Mouse (Mus musculus): Measurements from ENCODE around the gene Dusp28. TPM values are rescaled to one million over a fixed set of nuclear protein-coding genes. Genes with fewer than 3 reads are reported as not detected.

Dusp28 gene
- polyA plus RNA-seq, 1 experiment from 2014 or later, result 12.4 TPM

- H3K27ac ChIP-seq, result no peak overlapping the region
- 0 out of 2 replicates have a peak, but pooled peaks cover 11% of the 10 kb centered on the region for H3K27me3 ChIP-seq (ENCODE audit: control insufficient read depth, insufficient read depth, low read length)
- no peaks in the 10 kb centered on the region for H3K9me3 ChIP-seq (ENCODE audit: control insufficient read depth, low read length)
- H3K4me1 ChIP-seq (replicated peaks; ENCODE audit: control insufficient read depth, insufficient read depth, low read length), result peaks cover 20% of the 10 kb centered on the region
- no peak for DNase-seq (ENCODE audit: low spot score)
- WGBS, result 70% methylated on average over 4 of the region's 4 CpGs
- no peak overlapping the region for H3K9ac ChIP-seq
- no peak for ATAC-seq (ENCODE audit: low FRiP score)
- H3K4me2 ChIP-seq (replicated peaks), result no peak overlapping the region
- H3K36me3 ChIP-seq (replicated peaks; ENCODE audit: control insufficient read depth, insufficient read depth), result no peaks in the 10 kb centered on the region
- no peak overlapping the region for H3K4me3 ChIP-seq (replicated peaks; ENCODE audit: low read length)
Measured at GRCm38 (mm10) chr1:92903627-92904026, 3.2 kb upstream of the Dusp28 start.

GRCm38 (mm10) chr1:92905703-92906310 lies 974 bp upstream of the Dusp28 start:
- Histone ChIP-seq H3K4me3 (replicated peaks; ENCODE audit: low read length) (0 out of 2 replicates have a peak overlapping the region, but pooled peaks have one; percentile 63), H3K36me3 (replicated peaks; ENCODE audit: control insufficient read depth, insufficient read depth) (no peaks in the 10 kb centered on the region), H3K27me3 (ENCODE audit: control insufficient read depth, insufficient read depth, low read length) (0 out of 2 replicates have a peak, but pooled peaks cover 11% of the 10 kb centered on the region), H3K4me2 (replicated peaks) (peak overlapping the region; percentile 60; the same call in 1 of the 2 replicates), H3K4me1 (replicated peaks; ENCODE audit: control insufficient read depth, insufficient read depth, low read length) (peaks cover 30% of the 10 kb centered on the region), H3K27ac (no peak overlapping the region), H3K9ac (no peak overlapping the region), H3K9me3 (ENCODE audit: control insufficient read depth, low read length) (no peaks in the 10 kb centered on the region)
- 96% methylated on average over 2 of the region's 2 CpGs for WGBS
- ATAC-seq (ENCODE audit: low FRiP score), result no peak
- DNase-seq (ENCODE audit: low spot score), result no peak

DNA sequence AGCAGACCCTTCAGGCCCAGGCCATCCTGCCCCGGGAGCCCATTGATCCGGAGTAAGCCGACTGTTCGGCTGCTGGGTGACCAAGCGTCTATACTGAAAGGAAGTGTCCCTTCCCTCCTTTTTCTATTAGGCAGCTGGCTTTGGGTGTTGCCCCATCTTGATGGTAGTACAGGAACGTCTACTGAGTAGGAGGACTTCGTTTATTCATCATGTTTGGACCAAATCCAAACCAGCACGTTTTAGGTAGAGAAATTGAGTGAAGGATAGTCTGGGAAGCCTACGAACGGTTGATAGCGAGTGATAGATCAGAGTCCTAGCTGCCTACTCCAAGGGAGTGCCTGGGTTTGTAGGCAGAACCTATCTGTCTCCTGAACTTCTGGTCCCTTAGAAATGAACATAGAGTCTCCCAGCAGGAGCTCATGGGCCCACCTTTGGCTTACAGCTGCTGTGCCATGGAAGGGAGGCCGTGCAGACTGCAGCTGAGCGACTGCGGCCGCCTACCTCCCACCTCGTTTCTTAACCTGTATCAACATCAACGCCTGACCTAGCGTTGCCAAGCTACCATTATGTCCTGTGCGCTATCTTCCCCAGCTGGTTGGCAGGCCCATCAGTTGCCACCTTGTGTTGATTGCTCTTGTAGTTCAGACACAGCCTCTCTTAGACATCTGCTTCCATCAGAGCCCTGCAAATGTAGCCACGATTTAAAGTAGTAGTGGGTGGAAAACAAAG lies 1.0 kb downstream of the Dusp28 start:
- Histone ChIP-seq H3K9ac (peak overlapping the region; percentile 66), H3K4me1 (replicated peaks; ENCODE audit: control insufficient read depth, insufficient read depth, low read length) (peaks cover 42% of the 10 kb centered on the region), H3K36me3 (replicated peaks; ENCODE audit: control insufficient read depth, insufficient read depth) (no peaks in the 10 kb centered on the region), H3K27ac (peak overlapping the region; percentile 86), H3K4me2 (replicated peaks) (peak overlapping the region; percentile 60), H3K4me3 (replicated peaks; ENCODE audit: low read length) (peak overlapping the region; percentile 63), H3K9me3 (ENCODE audit: control insufficient read depth, low read length) (no peaks in the 10 kb centered on the region), H3K27me3 (ENCODE audit: control insufficient read depth, insufficient read depth, low read length) (no peaks in the 10 kb centered on the region)
- WGBS, result 45% methylated on average over 20 of the region's 20 CpGs
- DNase-seq (ENCODE audit: low spot score), result no peak
- no peak for ATAC-seq (ENCODE audit: low FRiP score)

- 92% methylated on average over 3 of the region's 3 CpGs for WGBS
- Histone ChIP-seq H3K9ac (no peak overlapping the region), H3K4me3 (replicated peaks; ENCODE audit: low read length) (no peak overlapping the region), H3K27ac (no peak overlapping the region), H3K27me3 (ENCODE audit: control insufficient read depth, insufficient read depth, low read length) (no peaks in the 10 kb centered on the region), H3K4me1 (replicated peaks; ENCODE audit: control insufficient read depth, insufficient read depth, low read length) (peaks cover 41% of the 10 kb centered on the region), H3K9me3 (ENCODE audit: control insufficient read depth, low read length) (no peaks in the 10 kb centered on the region), H3K4me2 (replicated peaks) (no peak overlapping the region), H3K36me3 (replicated peaks; ENCODE audit: control insufficient read depth, insufficient read depth) (0 out of 2 replicates have a peak, but pooled peaks cover 3% of the 10 kb centered on the region)
- no peak for ATAC-seq (ENCODE audit: low FRiP score)
- no peak for DNase-seq (ENCODE audit: low spot score)
Measured at GRCm38 (mm10) chr1:92908664-92909063, 1.9 kb downstream of the Dusp28 start.

GRCm38 (mm10) chr1:92909068-92909467 lies 2.3 kb downstream of the Dusp28 start:
- 63% methylated on average over 4 of the region's 4 CpGs for WGBS
- ATAC-seq (ENCODE audit: low FRiP score) (no peak), DNase-seq (ENCODE audit: low spot score) (no peak)
- H3K27me3 ChIP-seq (ENCODE audit: control insufficient read depth, insufficient read depth, low read length), result no peaks in the 10 kb centered on the region
- H3K36me3 ChIP-seq (replicated peaks; ENCODE audit: control insufficient read depth, insufficient read depth), result peaks cover 7% of the 10 kb centered on the region; the same call in 1 of the 2 replicates
- H3K9me3 ChIP-seq (ENCODE audit: control insufficient read depth, low read length), result no peaks in the 10 kb centered on the region
- H3K27ac ChIP-seq, result no peak overlapping the region
- H3K4me2 ChIP-seq (replicated peaks), result no peak overlapping the region
- H3K4me3 ChIP-seq (replicated peaks; ENCODE audit: low read length), result no peak overlapping the region
- H3K4me1 ChIP-seq (replicated peaks; ENCODE audit: control insufficient read depth, insufficient read depth, low read length), result peaks cover 41% of the 10 kb centered on the region
- no peak overlapping the region for H3K9ac ChIP-seq

- DNase-seq (ENCODE audit: low spot score), result peak; percentile 79
- Histone ChIP-seq H3K4me2 (replicated peaks) (peak within 1 kb of the TSS; percentile 86), H3K36me3 (replicated peaks; ENCODE audit: control insufficient read depth, insufficient read depth) (peaks cover 20% of the 10 kb centered on the region), H3K9me3 (ENCODE audit: control insufficient read depth, low read length) (no peaks in the 10 kb centered on the region), H3K27me3 (ENCODE audit: control insufficient read depth, insufficient read depth, low read length) (no peaks in the 10 kb centered on the region), H3K9ac (peak within 1 kb of the TSS; percentile 96), H3K4me1 (replicated peaks; ENCODE audit: control insufficient read depth, insufficient read depth, low read length) (peaks cover 41% of the 10 kb centered on the region), H3K4me3 (replicated peaks; ENCODE audit: low read length) (peak within 1 kb of the TSS; percentile 88), H3K27ac (peak within 1 kb of the TSS; percentile 96)
- under 1% methylated on average over 47 of the region's 57 CpGs for WGBS
- peak; percentile 80 for ATAC-seq (ENCODE audit: low FRiP score)
Measured at GRCm38 (mm10) chr1:92910239-92910885, 3.6 kb downstream of the Dusp28 start, which contains the start of gene Rnpepl1. TSS of gene Rnpepl1 (plus strand) at chr1:92910783.

GRCm38 (mm10) chr1:92910925-92911720 lies 4.3 kb downstream of the Dusp28 start:
- Histone ChIP-seq H3K9ac (peak overlapping the region; percentile 96), H3K4me3 (replicated peaks; ENCODE audit: low read length) (peak overlapping the region; percentile 88), H3K36me3 (replicated peaks; ENCODE audit: control insufficient read depth, insufficient read depth) (peaks cover 28% of the 10 kb centered on the region), H3K9me3 (ENCODE audit: control insufficient read depth, low read length) (no peaks in the 10 kb centered on the region), H3K27ac (peak overlapping the region; percentile 96), H3K4me2 (replicated peaks) (peak overlapping the region; percentile 86), H3K4me1 (replicated peaks; ENCODE audit: control insufficient read depth, insufficient read depth, low read length) (peaks cover 41% of the 10 kb centered on the region), H3K27me3 (ENCODE audit: control insufficient read depth, insufficient read depth, low read length) (no peaks in the 10 kb centered on the region)
- WGBS, result under 1% methylated on average over 52 of the region's 85 CpGs
- peak; percentile 38 for ATAC-seq (ENCODE audit: low FRiP score)
- peak; percentile 69 for DNase-seq (ENCODE audit: low spot score)

DNA sequence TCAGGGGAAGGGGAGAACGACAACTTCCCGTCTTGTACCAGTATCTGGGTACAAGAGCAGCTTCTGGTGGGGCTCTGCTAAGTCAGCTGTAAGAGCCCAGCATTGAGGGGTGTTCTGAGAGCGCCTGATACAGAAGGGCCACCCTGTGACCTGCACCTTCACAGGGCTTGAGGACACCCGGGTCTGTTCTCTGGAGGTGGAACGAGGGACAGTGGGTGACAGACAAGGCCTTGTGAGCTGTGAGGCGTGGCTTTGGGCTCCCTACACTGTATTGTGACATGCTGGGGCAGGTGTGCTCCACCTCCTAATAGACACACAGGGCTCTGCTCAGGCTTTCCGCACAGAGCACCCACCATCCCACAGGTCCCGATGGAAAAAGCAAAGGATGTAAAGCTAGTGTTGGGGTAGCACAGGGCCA lies 4.9 kb downstream of the Dusp28 start:
- peak overlapping the region; percentile 86 for H3K4me2 ChIP-seq (replicated peaks)
- peak overlapping the region; percentile 88 for H3K4me3 ChIP-seq (replicated peaks; ENCODE audit: low read length)
- H3K36me3 ChIP-seq (replicated peaks; ENCODE audit: control insufficient read depth, insufficient read depth), result peaks cover 34% of the 10 kb centered on the region
- no peak for DNase-seq (ENCODE audit: low spot score)
- H3K9ac ChIP-seq, result peak overlapping the region; percentile 96
- no peaks in the 10 kb centered on the region for H3K27me3 ChIP-seq (ENCODE audit: control insufficient read depth, insufficient read depth, low read length)
- ATAC-seq (ENCODE audit: low FRiP score), result no peak
- no peaks in the 10 kb centered on the region for H3K9me3 ChIP-seq (ENCODE audit: control insufficient read depth, low read length)
- H3K4me1 ChIP-seq (replicated peaks; ENCODE audit: control insufficient read depth, insufficient read depth, low read length), result peaks cover 35% of the 10 kb centered on the region
- H3K27ac ChIP-seq, result peak overlapping the region; percentile 96
- 30% methylated on average over 8 of the region's 8 CpGs for WGBS
